Mouse (Mus musculus): ENCODE measurements at regions not wholly inside any gene's neighbourhood (a gene's known extent, or its start where the extent isn't known, plus 50 kb on each side); places are given as distances from the start of the nearest gene placed in this dataset.

GRCm38 (mm10) chr3:17547559-17548059 lies 400.6 kb upstream of the Cypt12 start:
- no peak overlapping the region for H3K4me3 ChIP-seq (ENCODE audit: insufficient read depth, low read depth, low read length)
- 14% methylated on average over 1 of the region's 1 CpGs for WGBS
- TF ChIP-seq CTCF (IDR thresholded peaks at IDR 0.05; ENCODE audit: insufficient read depth, low read depth, low read length) = no peak
- TF ChIP-seq POLR2A (IDR thresholded peaks at IDR 0.05; ENCODE audit: insufficient read depth, low read depth, low read length) = no peak
- no peaks in the 10 kb centered on the region for H3K4me1 ChIP-seq (ENCODE audit: control insufficient read depth, insufficient read depth, low read length)
- no peak overlapping the region for H3K27ac ChIP-seq (ENCODE audit: insufficient read depth, low read depth, low read length)

GRCm38 (mm10) chr3:17582487-17582886 lies 365.7 kb upstream of the Cypt12 start:
- Histone ChIP-seq H3K4me3 (ENCODE audit: insufficient read depth, low read depth, low read length) (no peak overlapping the region), H3K4me1 (ENCODE audit: control insufficient read depth, insufficient read depth, low read length) (no peaks in the 10 kb centered on the region), H3K27ac (ENCODE audit: insufficient read depth, low read depth, low read length) (no peak overlapping the region)
- 50% methylated on average over 9 of the region's 9 CpGs for WGBS
- TF ChIP-seq CTCF (IDR thresholded peaks at IDR 0.05; ENCODE audit: insufficient read depth, low read depth, low read length) (no peak), POLR2A (IDR thresholded peaks at IDR 0.05; ENCODE audit: insufficient read depth, low read depth, low read length) (no peak)

GRCm38 (mm10) chr3:17589956-17590546 lies 358.2 kb upstream of the Cypt12 start:
- TF ChIP-seq CTCF (IDR thresholded peaks at IDR 0.05; ENCODE audit: insufficient read depth, low read depth, low read length) = no peak
- TF ChIP-seq POLR2A (IDR thresholded peaks at IDR 0.05; ENCODE audit: insufficient read depth, low read depth, low read length) = no peak
- Histone ChIP-seq H3K4me3 (ENCODE audit: insufficient read depth, low read depth, low read length) (no peak overlapping the region), H3K27ac (ENCODE audit: insufficient read depth, low read depth, low read length) (no peak overlapping the region), H3K4me1 (ENCODE audit: control insufficient read depth, insufficient read depth, low read length) (no peaks in the 10 kb centered on the region)
- WGBS = 63% methylated on average over 2 of the region's 2 CpGs

GRCm38 (mm10) chr3:17592463-17592862 lies 355.7 kb upstream of the Cypt12 start:
- no peak overlapping the region for H3K4me3 ChIP-seq (ENCODE audit: insufficient read depth, low read depth, low read length)
- no peak overlapping the region for H3K27ac ChIP-seq (ENCODE audit: insufficient read depth, low read depth, low read length)
- 56% methylated on average over 3 of the region's 3 CpGs for WGBS
- TF ChIP-seq POLR2A (IDR thresholded peaks at IDR 0.05; ENCODE audit: insufficient read depth, low read depth, low read length) (no peak), CTCF (IDR thresholded peaks at IDR 0.05; ENCODE audit: insufficient read depth, low read depth, low read length) (no peak)
- H3K4me1 ChIP-seq (ENCODE audit: control insufficient read depth, insufficient read depth, low read length) = no peaks in the 10 kb centered on the region

GRCm38 (mm10) chr3:17596365-17596764 lies 351.8 kb upstream of the Cypt12 start:
- 78% methylated on average over 2 of the region's 2 CpGs for WGBS
- Histone ChIP-seq H3K27ac (ENCODE audit: insufficient read depth, low read depth, low read length) (no peak overlapping the region), H3K4me1 (ENCODE audit: control insufficient read depth, insufficient read depth, low read length) (no peaks in the 10 kb centered on the region), H3K4me3 (ENCODE audit: insufficient read depth, low read depth, low read length) (no peak overlapping the region)
- no peak for TF ChIP-seq POLR2A (IDR thresholded peaks at IDR 0.05; ENCODE audit: insufficient read depth, low read depth, low read length)
- TF ChIP-seq CTCF (IDR thresholded peaks at IDR 0.05; ENCODE audit: insufficient read depth, low read depth, low read length) = no peak

GRCm38 (mm10) chr3:17613486-17613885 lies 334.7 kb upstream of the Cypt12 start:
- H3K4me1 ChIP-seq (ENCODE audit: control insufficient read depth, insufficient read depth, low read length) = peaks cover 2% of the 10 kb centered on the region; the same call in 1 of the 2 replicates

GRCm38 (mm10) chr3:17616439-17617070 lies 331.7 kb upstream of the Cypt12 start:
- 25% methylated on average over 2 of the region's 2 CpGs for whole genome bisulfite sequencing
- Histone ChIP-seq H3K4me3 (ENCODE audit: insufficient read depth, low read depth, low read length) (no peak overlapping the region), H3K27ac (ENCODE audit: insufficient read depth, low read depth, low read length) (0 out of 2 replicates have a peak overlapping the region, but pooled peaks have one; percentile 62), H3K4me1 (ENCODE audit: control insufficient read depth, insufficient read depth, low read length) (peaks cover 2% of the 10 kb centered on the region; the same call in 1 of the 2 replicates)
- TF ChIP-seq POLR2A (IDR thresholded peaks at IDR 0.05; ENCODE audit: insufficient read depth, low read depth, low read length) (no peak), CTCF (IDR thresholded peaks at IDR 0.05; ENCODE audit: insufficient read depth, low read depth, low read length) (no peak)

More at GRCm38 (mm10) chr3:17613486-17613885, 334.7 kb upstream of the Cypt12 start:
- no peak overlapping the region for H3K4me3 ChIP-seq (ENCODE audit: insufficient read depth, low read depth, low read length)
- 80% methylated on average over 1 of the region's 1 CpGs for WGBS
- TF ChIP-seq POLR2A (IDR thresholded peaks at IDR 0.05; ENCODE audit: insufficient read depth, low read depth, low read length) (no peak), CTCF (IDR thresholded peaks at IDR 0.05; ENCODE audit: insufficient read depth, low read depth, low read length) (no peak)
- no peak overlapping the region for H3K27ac ChIP-seq (ENCODE audit: insufficient read depth, low read depth, low read length)

GRCm38 (mm10) chr3:17619489-17619888 lies 328.7 kb upstream of the Cypt12 start:
- WGBS = 17% methylated on average over 2 of the region's 2 CpGs
- no peak overlapping the region for H3K4me3 ChIP-seq (ENCODE audit: insufficient read depth, low read depth, low read length)
- TF ChIP-seq POLR2A (IDR thresholded peaks at IDR 0.05; ENCODE audit: insufficient read depth, low read depth, low read length) (no peak), CTCF (IDR thresholded peaks at IDR 0.05; ENCODE audit: insufficient read depth, low read depth, low read length) (no peak)
- peaks cover 2% of the 10 kb centered on the region; the same call in 1 of the 2 replicates for H3K4me1 ChIP-seq (ENCODE audit: control insufficient read depth, insufficient read depth, low read length)
- H3K27ac ChIP-seq (ENCODE audit: insufficient read depth, low read depth, low read length) = peak overlapping the region; percentile 92

GRCm38 (mm10) chr3:17619890-17620289 lies 328.3 kb upstream of the Cypt12 start:
- Histone ChIP-seq H3K4me3 (ENCODE audit: insufficient read depth, low read depth, low read length) (no peak overlapping the region), H3K27ac (ENCODE audit: insufficient read depth, low read depth, low read length) (peak overlapping the region; percentile 92), H3K4me1 (ENCODE audit: control insufficient read depth, insufficient read depth, low read length) (peaks cover 2% of the 10 kb centered on the region; the same call in 1 of the 2 replicates)
- TF ChIP-seq CTCF (IDR thresholded peaks at IDR 0.05; ENCODE audit: insufficient read depth, low read depth, low read length) = no peak
- no peak for TF ChIP-seq POLR2A (IDR thresholded peaks at IDR 0.05; ENCODE audit: insufficient read depth, low read depth, low read length)
- 21% methylated on average over 2 of the region's 2 CpGs for WGBS

Data from olfactory bulb, adult 2 months (tissue).